Mouse (Mus musculus) gastrocnemius, adult 2 months (tissue): Measurements from ENCODE around the gene Gm4201. TPM values are rescaled to one million over a fixed set of nuclear protein-coding genes. Genes with fewer than 3 reads are reported as not detected.
"Not testable (repeated sequence)": the region's sequence is repeated elsewhere in the genome, so short reads cannot be mapped to it uniquely, and the experiment has no call there.

Source experiments
- DNase-seq: peaks from one replicate; pipeline ENCODE4 v3.0.0; 2022
- H3K27ac ChIP-seq: fragments of 200-600 bp; 2 replicates; pipeline ENCODE4 v1.8.1; 2022; ENCODE audit warnings: mild to moderate bottlenecking
- H3K4me3 ChIP-seq: fragments of 200-600 bp; 2 replicates; pipeline ENCODE4 v1.8.1; 2022; ENCODE audit warnings: mild to moderate bottlenecking, moderate library complexity
- intact Hi-C: fragments of 180-260 bp; cut with DNase I; formaldehyde crosslinking; loops from one replicate; pipeline ENCODE4 v1.15.1; 2025
- long read RNA-seq, 2 experiments: library from polyadenylated mRNA; stranded (forward); transcript quantifications; one replicate each; pipeline ENCODE4 v2.0.0; 2021
- total RNA-seq, 2 experiments: library from RNA; stranded (reverse); gene quantifications; 2 replicates each; pipeline ENCODE4 v1.2.3; 2021

Gene Gm4201
- total RNA-seq, result not detected
- long read RNA-seq, experiment 1, result 0 reads
- long read RNA-seq, experiment 2, result 0 reads

- H3K4me3 ChIP-seq, DNase-seq, intact Hi-C loops, H3K27ac ChIP-seq: not testable (repeated sequence)
These were observed at the start of gene Gm4201 for GRCm38 (mm10) chr7:22565243-22565642. Gene Gm4201, minus strand, starts transcription at chr7:22565343.

DNA sequence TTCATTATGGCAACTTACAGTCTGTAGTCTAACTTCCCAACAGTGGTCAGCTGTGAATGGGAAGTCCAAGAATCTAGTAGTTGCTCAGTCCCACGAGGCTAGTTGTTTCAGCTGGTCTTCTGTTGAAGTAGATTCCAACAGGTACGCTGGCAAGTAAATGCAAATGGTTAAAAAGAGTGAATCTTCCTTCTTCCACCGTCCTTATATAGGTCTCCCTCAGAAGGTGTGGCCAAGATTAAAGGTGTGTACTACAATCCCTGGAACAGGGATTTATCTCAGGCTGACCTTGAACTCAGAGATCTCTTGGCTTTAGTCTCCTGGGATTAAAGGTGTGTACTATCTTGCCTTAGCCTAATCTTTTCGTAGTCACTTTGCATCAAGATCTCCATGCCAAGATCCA lies 22.9 kb upstream of the Gm4201 start, which contains the start of gene Gm4565:
TSS of gene Gm4565 (minus strand) at position 101 of the 400 bp plus-strand sequence.
- H3K4me3 ChIP-seq, H3K27ac ChIP-seq, intact Hi-C loops, DNase-seq: not testable (repeated sequence)

DNA sequence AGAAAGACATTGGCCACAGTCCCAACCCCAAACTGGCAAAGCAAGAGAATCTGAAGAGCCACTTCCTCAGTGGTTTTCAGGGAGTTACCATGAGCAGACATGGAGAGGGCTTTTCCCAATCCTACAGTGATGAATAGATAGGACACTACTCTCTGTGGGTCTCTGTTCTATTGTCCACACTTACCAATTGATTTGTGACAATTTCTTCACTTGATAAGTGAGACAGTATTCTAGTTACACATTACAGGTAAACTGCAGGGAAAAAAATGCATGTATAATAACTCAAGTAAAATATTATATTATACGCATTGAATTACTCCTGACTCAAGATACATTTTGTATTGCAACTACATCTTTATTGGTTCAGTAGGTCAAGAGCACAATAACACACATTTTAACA lies 30.4 kb downstream of the Gm4201 start, which contains the start of gene Gm8677:
TSS of gene Gm8677 (minus strand) at position 101 of the 400 bp plus-strand sequence.
- H3K27ac ChIP-seq, intact Hi-C loops, DNase-seq, H3K4me3 ChIP-seq: not testable (repeated sequence)

DNA sequence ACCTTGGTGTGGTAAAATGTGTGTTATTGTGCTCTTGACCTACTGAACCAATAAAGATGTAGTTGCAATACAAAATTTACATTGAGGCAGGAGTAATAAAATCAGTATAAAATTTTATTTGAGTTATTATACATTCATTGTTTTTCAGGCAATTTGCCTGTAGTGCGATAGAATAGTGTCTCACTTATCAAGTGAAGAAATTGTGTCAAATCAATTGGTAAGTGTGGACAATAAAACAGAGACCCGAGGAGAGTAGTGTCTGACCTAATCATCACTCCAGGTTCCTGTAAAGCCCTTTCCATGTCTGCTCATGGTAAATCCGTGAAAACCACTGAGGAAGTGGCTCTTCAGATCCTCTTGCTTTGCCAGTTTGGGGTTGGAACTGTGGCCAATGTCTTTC lies 42.5 kb downstream of the Gm4201 start, which contains the start of gene Vmn1r152:
TSS of gene Vmn1r152 (plus strand) at position 301 of the 400 bp plus-strand sequence.
- intact Hi-C loops, H3K4me3 ChIP-seq, H3K27ac ChIP-seq, DNase-seq: not testable (repeated sequence)

Other genes starting within 250 kb of the Gm4201 start
- gene Gm4187, start 235.6 kb downstream of the Gm4201 start, total RNA-seq, result not detected
- gene Gm8660, start 194.3 kb downstream of the Gm4201 start, total RNA-seq, result not detected
- not detected for gene Vmn1r148, start 151.8 kb downstream of the Gm4201 start, total RNA-seq
- gene Vmn1r149, start 127.1 kb downstream of the Gm4201 start, total RNA-seq, result not detected
- gene Gm10665, start 101.3 kb downstream of the Gm4201 start, total RNA-seq, result not detected
- gene Vmn1r151, start 65.7 kb downstream of the Gm4201 start, total RNA-seq, result not detected
- not detected for gene Vmn1r152, start 42.4 kb downstream of the Gm4201 start, total RNA-seq
- not detected for gene Gm8677, start 30.5 kb downstream of the Gm4201 start, total RNA-seq
- gene Gm4565, start 22.8 kb upstream of the Gm4201 start, total RNA-seq, result not detected
- gene Vmn1r155, start 92.7 kb upstream of the Gm4201 start, total RNA-seq, result not detected
- not detected for gene Gm8693, start 127.0 kb upstream of the Gm4201 start, total RNA-seq
- gene Gm4567, start 154.4 kb upstream of the Gm4201 start, total RNA-seq, result not detected
- gene Vmn1r157, start 196.4 kb upstream of the Gm4201 start, total RNA-seq, result not detected
- not detected for gene Vmn1r158, start 225.4 kb upstream of the Gm4201 start, total RNA-seq